Mouse (Mus musculus): ENCODE data around the gene Ghdc.
A peak's percentile ranks its signal among the peaks of the same experiment; 100 is the strongest.

Gene Ghdc

GRCm38 (mm10) chr11:100781763-100782475, 11.2 kb upstream of the Ghdc start:
- no peak for DNase-seq

GRCm38 (mm10) chr11:100780247-100780646, 9.5 kb upstream of the Ghdc start:
- no peak for DNase-seq

- DNase-seq: no peak
Measured at GRCm38 (mm10) chr11:100778069-100778468, 7.3 kb upstream of the Ghdc start.

GRCm38 (mm10) chr11:100775921-100776320, 5.2 kb upstream of the Ghdc start:
- no peak for DNase-seq

GRCm38 (mm10) chr11:100774261-100774660, 3.5 kb upstream of the Ghdc start:
- no peak for DNase-seq

GRCm38 (mm10) chr11:100769980-100770379, 777 bp downstream of the Ghdc start:
- DNase-seq: no peak

GRCm38 (mm10) chr11:100767871-100768270, 2.9 kb downstream of the Ghdc start:
- no peak for DNase-seq

- DNase-seq: no peak
Measured at GRCm38 (mm10) chr11:100766726-100767125, 4.0 kb downstream of the Ghdc start.

- no peak for DNase-seq
Measured at GRCm38 (mm10) chr11:100762831-100763230, 7.9 kb downstream of the Ghdc start, which contains the start of gene Hcrt. Hcrt (minus strand) TSS chr11:100762931.

GRCm38 (mm10) chr11:100761547-100762045, 9.2 kb downstream of the Ghdc start:
- peak; percentile 91 for DNase-seq

GRCm38 (mm10) chr11:100759611-100760233, 11.0 kb downstream of the Ghdc start, which contains the start of gene Kcnh4:
Kcnh4 (minus strand) TSS chr11:100759942.
- DNase-seq: peak; percentile 59

GRCm38 (mm10) chr11:100758707-100759610, 11.8 kb downstream of the Ghdc start:
- peak; percentile 82 for DNase-seq

- no peak for DNase-seq
Measured at GRCm38 (mm10) chr11:100757566-100757965, 13.2 kb downstream of the Ghdc start.

GRCm38 (mm10) chr11:100756476-100756875, 14.3 kb downstream of the Ghdc start:
- no peak for DNase-seq

- no peak for DNase-seq
Measured at GRCm38 (mm10) chr11:100754693-100755057, 16.1 kb downstream of the Ghdc start.

- no peak for DNase-seq
Measured at GRCm38 (mm10) chr11:100754021-100754692, 16.6 kb downstream of the Ghdc start.

- peak; percentile 6 for DNase-seq
Measured at GRCm38 (mm10) chr11:100752294-100752693, 18.5 kb downstream of the Ghdc start.

- no peak for DNase-seq
Measured at GRCm38 (mm10) chr11:100750127-100750526, 20.6 kb downstream of the Ghdc start.

- no peak for DNase-seq
Measured at GRCm38 (mm10) chr11:100749469-100749868, 21.3 kb downstream of the Ghdc start.

GRCm38 (mm10) chr11:100748620-100749019, 22.1 kb downstream of the Ghdc start:
- DNase-seq: no peak

GRCm38 (mm10) chr11:100747114-100747513, 23.6 kb downstream of the Ghdc start:
- DNase-seq: no peak

GRCm38 (mm10) chr11:100746546-100746945, 24.2 kb downstream of the Ghdc start:
- no peak for DNase-seq

GRCm38 (mm10) chr11:100745085-100745484, 25.7 kb downstream of the Ghdc start:
- DNase-seq: peak; percentile 73

Data from embryo, embryonic 11 days (tissue).